Mouse (Mus musculus) liver, adult (tissue): ENCODE measurements at regions not wholly inside any gene's neighbourhood (a gene's known extent, or its start where the extent isn't known, plus 50 kb on each side); places are given as distances from the start of the nearest gene placed in this dataset.

Experiments
- GATA4 ChIP-seq: IDR thresholded peaks from 2 replicates; pipeline ENCODE4 v1.6.1; 2014; ENCODE audit warnings: mild to moderate bottlenecking, low read length; ENCODE audit not compliant: insufficient replicate concordance

DNA sequence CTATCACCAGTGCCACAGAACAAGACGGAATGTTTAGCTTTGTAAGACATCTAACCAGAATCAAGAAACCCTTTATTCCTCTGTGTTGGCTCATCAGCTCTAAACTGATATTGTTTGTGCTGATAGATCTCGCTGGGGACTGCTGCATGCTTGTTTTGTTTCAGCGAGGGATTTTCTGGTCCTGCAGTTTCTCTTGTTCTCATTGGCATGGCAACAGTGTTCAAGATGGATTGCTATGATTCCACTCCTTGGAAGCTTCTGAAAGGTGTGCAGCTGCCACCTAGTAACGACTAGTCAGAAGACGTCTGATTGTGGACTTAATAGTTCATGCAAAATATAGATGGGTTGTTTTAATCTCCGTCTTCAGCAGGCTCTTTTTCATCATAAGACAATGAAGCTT is 591.2 kb downstream of the Sorcs1 start:
- TF ChIP-seq GATA4, result no peak

DNA sequence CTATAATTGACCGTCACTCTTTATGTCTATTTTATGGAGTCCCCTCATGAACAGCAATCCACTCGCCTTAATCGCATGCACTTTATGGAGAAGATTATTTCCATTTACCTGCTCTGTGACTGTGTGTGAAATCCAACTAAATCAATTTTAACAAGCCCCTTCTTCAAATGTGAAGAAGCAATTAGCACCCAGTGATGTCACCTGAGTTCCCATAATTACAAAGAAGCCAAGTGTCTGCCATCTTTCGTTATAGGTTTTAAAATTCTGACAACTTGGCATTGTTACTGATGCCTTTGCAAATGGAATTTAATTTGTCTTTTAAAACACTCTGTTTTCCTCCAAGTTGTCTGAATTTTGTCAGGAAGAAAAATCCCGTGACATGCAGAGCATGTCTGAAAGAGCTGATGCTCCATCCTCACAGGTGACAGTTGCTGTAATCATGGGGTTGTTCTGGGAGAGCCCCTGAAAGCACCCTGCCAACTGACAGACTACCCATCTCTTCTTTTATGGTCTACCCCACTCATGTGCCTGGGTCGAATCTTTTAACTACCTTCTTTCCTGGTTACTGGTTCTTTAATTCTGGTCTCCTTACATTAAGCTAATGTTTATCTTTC is 600.9 kb downstream of the Sorcs1 start:
- no peak for TF ChIP-seq GATA4

DNA sequence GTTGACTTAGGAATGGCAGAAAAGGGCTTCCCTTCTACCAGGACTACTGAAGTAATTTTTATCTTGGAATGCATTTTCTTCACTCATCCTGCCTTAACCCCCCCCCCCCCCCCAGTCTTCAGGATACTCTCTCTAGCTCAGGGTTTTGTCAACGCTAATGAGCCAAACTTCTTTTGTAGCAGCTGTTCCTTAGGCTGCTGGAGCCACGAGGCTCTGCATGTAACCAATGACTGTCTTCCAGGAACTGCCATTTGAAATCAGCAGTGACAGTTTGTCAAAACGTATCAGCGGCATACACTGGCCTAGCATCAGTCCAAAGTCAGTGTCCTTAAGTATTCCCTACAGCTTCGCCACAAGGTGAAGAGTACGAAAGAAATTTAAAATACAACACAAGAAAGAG is 618.0 kb downstream of the Sorcs1 start:
- TF ChIP-seq GATA4, result no peak

DNA sequence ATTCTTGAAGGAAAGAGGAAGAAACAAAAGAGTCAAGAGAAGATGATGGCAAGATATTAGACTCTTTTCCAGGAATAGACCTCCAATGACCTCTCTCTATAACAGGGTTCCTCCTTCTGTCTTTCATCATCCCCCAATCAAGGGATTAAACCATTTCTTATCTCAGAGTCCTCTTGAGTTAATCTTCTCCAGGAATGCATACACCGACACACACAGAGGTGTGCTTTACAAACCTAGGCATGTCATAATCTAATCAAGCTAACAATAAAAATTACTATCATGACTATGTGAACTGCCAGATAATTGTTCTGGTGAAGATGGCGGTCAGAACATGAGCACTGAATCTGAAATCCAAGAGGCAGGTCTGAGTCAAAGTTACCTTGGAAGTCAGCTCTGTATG is 625.5 kb downstream of the Sorcs1 start:
- no peak for TF ChIP-seq GATA4

DNA sequence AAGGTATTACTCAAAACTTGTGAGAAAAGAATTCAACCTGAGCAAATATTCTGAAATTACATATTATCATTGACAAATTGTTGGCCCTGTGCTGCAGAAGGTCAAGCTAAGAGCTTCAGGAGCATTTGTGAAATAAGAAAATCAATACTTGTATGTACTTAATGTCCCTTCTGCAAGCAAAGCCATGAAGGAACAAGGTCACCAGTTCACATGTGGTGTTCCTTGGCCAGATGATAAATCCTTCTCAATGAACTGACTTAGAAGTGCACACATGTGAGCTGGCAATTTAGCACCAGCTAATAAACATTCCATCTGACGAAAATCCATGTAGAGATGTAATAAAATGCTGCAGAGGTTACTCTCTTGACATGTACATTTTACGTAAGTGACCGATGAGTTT is 632.7 kb downstream of the Sorcs1 start:
- no peak for TF ChIP-seq GATA4

DNA sequence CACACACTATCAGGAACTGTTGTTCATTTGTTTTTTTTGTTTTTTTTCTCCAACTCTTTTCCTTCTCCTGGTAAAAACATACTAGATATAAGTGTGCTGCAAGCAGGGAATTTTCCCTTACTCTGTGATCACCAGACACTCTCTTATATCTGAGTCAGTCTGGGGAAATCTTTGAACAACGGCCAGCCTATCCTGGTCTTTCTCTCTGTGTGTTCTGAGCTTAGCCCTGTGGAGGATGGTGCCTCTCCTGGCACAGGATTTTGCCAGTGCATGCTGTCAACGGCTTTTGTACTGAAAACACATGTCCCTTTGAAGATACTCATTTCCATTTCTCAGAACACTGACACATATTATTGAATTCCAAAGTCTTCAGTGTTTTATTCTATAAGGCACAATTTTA is 664.8 kb downstream of the Sorcs1 start:
- TF ChIP-seq GATA4, result no peak

DNA sequence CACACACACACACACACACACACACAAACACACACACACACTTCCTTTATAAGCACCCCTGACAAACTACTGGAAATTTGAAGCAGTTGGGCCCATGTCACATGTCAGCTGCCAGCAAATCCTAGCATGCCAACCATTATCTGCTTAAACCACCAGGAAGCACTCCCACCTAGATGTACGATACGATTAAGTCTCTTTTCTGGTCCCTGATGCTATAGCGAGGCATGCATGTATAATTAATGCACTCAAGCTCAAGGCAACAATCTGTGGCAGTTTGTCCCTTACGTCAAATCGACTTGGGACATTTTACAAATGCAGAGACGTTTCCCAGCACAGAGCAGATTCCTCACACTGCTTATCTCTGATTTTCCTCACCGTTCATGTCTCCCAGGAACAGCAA is 673.2 kb downstream of the Sorcs1 start:
- TF ChIP-seq GATA4, result no peak

DNA sequence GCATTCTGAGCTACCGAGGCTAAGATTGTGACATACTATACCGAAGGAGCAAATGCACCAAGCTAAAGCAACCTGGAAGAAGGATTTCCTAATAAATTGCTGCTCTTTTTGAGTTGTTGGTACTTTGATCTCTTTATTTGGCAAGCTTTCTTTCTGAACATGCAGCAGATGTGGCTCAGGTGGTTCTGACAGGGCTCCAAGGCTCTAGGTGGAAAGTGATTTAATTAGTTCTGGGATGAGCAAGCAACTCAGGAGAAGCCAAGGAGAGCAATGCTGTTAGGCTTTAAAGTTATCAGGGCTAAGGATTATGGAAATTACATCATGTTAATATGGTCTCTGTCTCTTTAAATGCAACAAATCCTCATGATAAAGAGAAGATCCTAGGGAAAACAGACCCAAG is 692.6 kb downstream of the Sorcs1 start:
- TF ChIP-seq GATA4, result no peak

DNA sequence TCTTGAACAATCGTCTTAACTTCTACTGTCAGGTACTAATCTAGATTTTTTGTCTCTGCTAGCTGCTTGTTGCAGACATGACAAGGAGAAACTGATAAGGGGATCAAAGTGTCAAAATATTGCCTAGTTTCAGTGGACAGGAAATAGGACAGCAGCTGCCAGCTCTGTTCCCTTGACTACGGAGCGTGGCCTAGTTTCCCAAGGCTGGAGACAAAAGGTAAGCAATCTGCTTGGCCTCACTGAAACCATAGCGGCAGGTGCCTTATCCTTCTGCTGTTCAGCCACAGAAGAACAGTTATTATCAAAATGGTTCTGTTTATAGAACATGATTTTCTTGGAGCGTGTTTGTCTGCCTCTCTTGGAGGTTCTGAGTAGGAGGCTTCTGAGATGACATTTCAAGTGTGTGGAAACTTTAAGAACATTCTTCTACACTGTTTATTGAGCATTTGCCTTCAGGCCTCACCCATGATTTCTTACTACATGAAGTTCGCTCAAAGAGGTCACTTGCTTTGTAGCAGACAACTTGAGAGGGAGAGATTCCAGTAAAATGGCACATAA is 712.1 kb downstream of the Sorcs1 start:
- TF ChIP-seq GATA4, result no peak

DNA sequence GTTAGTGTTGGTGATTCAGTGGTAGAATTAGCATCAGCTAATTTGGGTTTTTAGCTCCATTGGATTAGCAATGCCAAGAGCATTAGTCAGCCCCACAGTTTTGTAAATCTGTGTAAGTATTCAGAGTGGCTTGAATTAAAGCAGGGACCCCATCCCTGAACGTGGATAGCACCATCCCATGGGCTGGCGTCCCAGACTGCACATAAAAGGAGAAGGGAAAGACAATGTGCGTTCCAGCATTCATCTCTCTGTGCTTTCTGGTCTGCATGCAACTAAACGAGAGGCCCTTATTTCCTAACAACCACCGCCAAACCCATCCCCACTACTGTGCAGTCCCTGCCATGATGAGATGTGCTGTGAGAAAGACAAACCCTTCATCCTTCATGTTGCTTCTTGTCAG is 713.8 kb downstream of the Sorcs1 start:
- no peak for TF ChIP-seq GATA4

DNA sequence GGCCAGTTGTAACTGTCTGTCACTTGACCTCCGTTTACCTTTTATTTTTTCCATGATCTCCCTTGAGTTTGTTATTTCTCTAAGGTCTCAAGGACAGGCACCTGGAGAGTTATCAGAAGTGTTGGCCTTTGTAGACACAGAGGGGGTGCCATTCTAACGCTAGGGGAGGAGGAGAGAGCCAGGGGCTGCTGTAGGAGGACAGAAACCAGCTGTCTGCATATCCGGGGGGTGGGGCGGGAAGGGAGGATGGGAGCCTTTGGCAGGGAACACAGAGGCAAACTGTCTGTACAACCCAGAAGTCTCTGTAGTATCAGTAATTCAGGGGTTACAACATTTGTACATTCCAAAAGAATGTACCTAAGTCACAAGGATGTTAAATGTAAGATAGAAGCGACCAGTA is 719.9 kb downstream of the Sorcs1 start:
- no peak for TF ChIP-seq GATA4

DNA sequence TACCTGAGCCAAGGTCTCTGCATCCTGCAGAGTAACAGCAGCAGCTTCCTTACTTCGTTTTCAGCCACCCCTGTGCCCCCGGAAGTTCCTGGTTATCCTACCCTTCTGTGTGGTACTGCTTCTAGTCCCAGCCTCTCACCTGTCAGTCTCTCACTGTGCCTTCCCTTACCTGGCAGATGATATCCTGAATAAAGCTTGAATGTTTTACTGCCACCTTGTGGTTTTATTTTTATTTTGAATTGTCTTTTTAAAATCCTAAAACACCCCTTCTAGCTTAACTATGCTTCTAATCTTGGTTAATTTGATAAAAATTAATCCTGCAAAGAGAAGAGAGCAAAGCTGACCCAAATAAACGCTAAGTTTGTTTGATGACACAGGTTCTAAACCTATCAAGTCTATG is 747.2 kb downstream of the Sorcs1 start:
- TF ChIP-seq GATA4, result no peak

DNA sequence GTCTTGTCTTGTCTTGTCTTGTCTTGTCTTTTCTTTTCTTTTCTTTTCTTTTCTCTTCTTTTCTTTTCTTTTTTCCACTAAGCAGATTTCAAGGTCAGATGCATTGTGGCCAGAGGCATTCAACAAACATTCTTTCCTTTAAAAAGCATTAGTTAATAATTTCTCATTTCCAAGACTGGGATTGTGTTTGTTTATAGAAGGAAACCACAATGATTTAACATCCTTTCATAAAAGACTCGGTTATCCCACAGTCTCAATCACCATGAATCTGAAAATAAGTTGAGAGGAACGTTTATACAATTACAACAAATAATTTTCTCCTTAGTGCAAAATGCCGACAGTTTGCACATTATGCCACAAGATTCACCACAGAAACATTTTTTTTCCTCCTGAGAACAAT is 766.7 kb downstream of the Sorcs1 start:
- no peak for TF ChIP-seq GATA4

DNA sequence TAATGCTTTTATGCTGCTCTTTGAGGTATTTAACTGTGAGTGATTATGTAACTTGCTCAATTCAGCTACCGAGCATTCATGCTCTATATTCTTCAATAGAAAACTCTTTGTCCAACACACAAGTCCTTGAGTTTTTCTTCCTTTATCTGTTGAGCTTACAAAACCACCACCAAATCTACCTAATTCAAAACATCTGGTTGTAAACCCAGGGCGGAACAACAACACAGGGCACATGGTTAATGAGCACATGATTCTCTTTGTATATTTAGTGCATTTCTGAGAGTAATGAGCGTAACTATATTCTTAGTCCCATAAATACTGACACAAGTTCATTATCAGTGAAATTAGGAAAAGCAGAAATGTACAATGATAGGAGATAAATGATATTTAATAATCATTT is 798.2 kb downstream of the Sorcs1 start:
- TF ChIP-seq GATA4, result no peak

DNA sequence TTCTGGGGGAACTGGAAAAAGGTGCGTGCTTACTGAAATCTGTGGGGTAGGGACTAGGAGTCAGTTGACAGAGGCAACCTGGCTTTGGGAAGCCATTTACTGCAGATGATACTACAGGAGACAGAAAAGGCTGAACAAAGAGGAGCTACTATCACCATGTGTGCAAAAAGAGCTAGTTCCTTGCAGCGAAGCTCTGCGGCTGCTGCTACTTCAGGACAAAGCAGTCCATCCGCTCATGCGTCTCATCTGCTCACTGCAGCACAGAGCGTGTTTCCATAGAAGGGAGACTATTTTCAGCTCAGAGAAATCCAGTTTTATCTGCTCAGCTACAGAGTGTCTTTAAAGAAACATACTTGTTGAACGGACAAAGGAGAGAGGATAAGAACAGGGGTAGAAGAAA is 817.7 kb downstream of the Sorcs1 start:
- no peak for TF ChIP-seq GATA4

DNA sequence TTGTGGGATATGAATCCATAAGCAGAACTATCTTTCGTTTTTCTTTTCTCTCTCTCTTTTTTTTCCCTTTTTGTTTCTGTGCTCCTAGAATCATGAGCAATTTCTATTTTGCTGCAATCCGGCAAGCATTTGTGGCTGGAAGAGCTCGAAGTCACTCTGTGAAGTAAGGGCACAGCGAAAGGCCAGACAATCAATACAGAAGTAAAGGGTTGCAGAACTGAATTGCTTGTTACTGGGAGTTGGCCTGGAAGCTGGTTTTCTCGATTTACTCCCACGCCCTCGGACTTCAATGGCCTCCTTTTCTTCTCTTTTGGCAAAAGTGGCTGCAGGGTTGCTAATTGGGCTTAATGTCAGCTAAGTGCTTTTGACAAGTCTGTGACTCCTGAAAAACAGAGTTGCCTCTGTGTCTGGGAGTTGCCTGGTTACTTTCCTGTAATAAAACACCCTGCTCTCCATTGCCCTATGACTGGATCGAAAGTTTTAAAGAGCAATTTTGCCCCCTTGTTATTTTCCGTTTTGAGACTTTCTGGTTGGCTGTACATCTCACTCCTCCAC is 822.9 kb downstream of the Sorcs1 start:
- TF ChIP-seq GATA4, result no peak

DNA sequence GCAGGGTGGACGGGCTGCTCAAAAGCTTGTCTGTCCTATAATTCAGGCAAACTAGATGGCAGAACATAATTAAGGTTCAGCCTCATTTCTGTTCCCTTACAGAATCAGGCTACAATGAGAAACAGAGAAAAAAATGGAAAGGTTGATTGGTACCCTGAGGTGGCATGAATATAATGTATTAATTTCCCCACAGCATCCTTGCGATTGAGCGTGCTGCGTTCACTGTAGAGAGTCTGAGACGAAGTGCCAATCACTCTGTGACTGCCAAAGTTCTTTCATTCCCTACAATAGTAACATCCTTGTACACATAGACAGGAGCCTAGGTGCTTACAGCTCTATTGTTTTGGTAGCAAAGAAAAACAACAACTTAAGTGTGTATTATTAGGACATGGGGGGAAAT is 836.5 kb downstream of the Sorcs1 start:
- TF ChIP-seq GATA4, result no peak
